Mouse (Mus musculus) E14TG2a.4 (cell line): ENCODE data around the gene Rsad2.

Source experiments
- H3K27me3 ChIP-seq: 2 replicates; pipeline ENCODE4 v1.6.1; 2014; ENCODE audit warnings: low read length, control low read depth; ENCODE audit not compliant: insufficient read depth
- H3K36me3 ChIP-seq: 2 replicates; pipeline ENCODE4 v1.6.1; 2014; ENCODE audit warnings: low read length, control low read depth; ENCODE audit not compliant: insufficient read depth
- H3K4me1 ChIP-seq: replicated peaks from 2 replicates; pipeline ENCODE4 v1.6.1; 2014; ENCODE audit warnings: low read depth, low read length, control low read depth
- H3K4me3 ChIP-seq: replicated peaks from 2 replicates; pipeline ENCODE4 v1.5.1; 2014; ENCODE audit warnings: mild to moderate bottlenecking, low read length
- H3K9me3 ChIP-seq: 2 replicates; pipeline ENCODE4 v1.6.1; 2014; ENCODE audit warnings: low read length, control low read depth
- CTCF ChIP-seq: conservative IDR thresholded peaks from 2 replicates; pipeline ENCODE4 v1.5.1; 2014; ENCODE audit warnings: low read length
- NANOG ChIP-seq: IDR thresholded peaks from 2 replicates; pipeline ENCODE4 v1.6.1; 2014; ENCODE audit warnings: borderline replicate concordance, low read length, mixed read lengths
- POU5F1 ChIP-seq: IDR thresholded peaks from 2 replicates; pipeline ENCODE4 v1.6.1; 2014; ENCODE audit warnings: low read length, borderline replicate concordance

Gene Rsad2

DNA sequence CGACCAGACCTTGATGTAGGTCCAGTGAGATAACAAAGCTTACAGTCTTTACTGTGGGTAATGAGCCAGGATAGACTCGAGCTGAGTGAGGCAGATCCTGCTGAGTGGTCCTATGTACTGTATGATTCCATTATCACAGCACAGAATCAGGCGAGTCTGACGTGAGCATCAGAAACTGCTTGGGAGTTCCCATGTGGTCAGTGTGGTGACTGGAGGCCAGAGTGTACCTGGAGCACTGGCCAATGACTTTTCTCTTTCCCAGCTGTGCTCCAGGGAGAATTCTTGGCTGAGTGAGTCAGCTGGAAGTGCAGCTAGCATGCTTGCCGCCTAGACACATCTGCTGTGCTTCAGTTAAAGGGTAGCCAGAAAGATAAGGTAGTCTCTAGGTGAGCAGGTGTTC is 1.6 kb downstream of the Rsad2 start:
- Histone ChIP-seq H3K4me3 (no peak overlapping the region), H3K36me3 (no peaks in the 10 kb centered on the region), H3K4me1 (peaks cover 17% of the 10 kb centered on the region), H3K27me3 (no peaks in the 10 kb centered on the region), H3K9me3 (no peaks in the 10 kb centered on the region)
- TF ChIP-seq NANOG: no peak
- no peak for TF ChIP-seq CTCF
- TF ChIP-seq POU5F1: no peak

GRCm38 (mm10) chr12:26452951-26453350 is 3.3 kb downstream of the Rsad2 start:
- Histone ChIP-seq H3K4me3 (no peak overlapping the region), H3K36me3 (no peaks in the 10 kb centered on the region), H3K4me1 (peaks cover 17% of the 10 kb centered on the region), H3K9me3 (no peaks in the 10 kb centered on the region), H3K27me3 (no peaks in the 10 kb centered on the region)
- TF ChIP-seq POU5F1 (no peak), NANOG (no peak), CTCF (no peak)

GRCm38 (mm10) chr12:26451150-26451549 is 5.1 kb downstream of the Rsad2 start:
- H3K36me3 ChIP-seq: no peaks in the 10 kb centered on the region
- no peak overlapping the region for H3K4me3 ChIP-seq
- no peaks in the 10 kb centered on the region for H3K27me3 ChIP-seq
- H3K4me1 ChIP-seq: peaks cover 14% of the 10 kb centered on the region
- TF ChIP-seq NANOG: no peak
- TF ChIP-seq POU5F1: no peak
- TF ChIP-seq CTCF: no peak
- H3K9me3 ChIP-seq: no peaks in the 10 kb centered on the region

- Histone ChIP-seq H3K4me1 (no peaks in the 10 kb centered on the region), H3K9me3 (no peaks in the 10 kb centered on the region), H3K36me3 (no peaks in the 10 kb centered on the region), H3K4me3 (no peak overlapping the region), H3K27me3 (no peaks in the 10 kb centered on the region)
- TF ChIP-seq POU5F1: no peak
- no peak for TF ChIP-seq NANOG
- TF ChIP-seq CTCF: no peak
Measured at GRCm38 (mm10) chr12:26449483-26449882, 6.8 kb downstream of the Rsad2 start.

GRCm38 (mm10) chr12:26446377-26447045 is 9.7 kb downstream of the Rsad2 start:
- no peaks in the 10 kb centered on the region for H3K36me3 ChIP-seq
- TF ChIP-seq POU5F1 (no peak), CTCF (no peak), NANOG (no peak)
- H3K4me3 ChIP-seq: no peak overlapping the region
- no peaks in the 10 kb centered on the region for H3K9me3 ChIP-seq
- H3K27me3 ChIP-seq: no peaks in the 10 kb centered on the region
- no peaks in the 10 kb centered on the region for H3K4me1 ChIP-seq

- no peaks in the 10 kb centered on the region for H3K4me1 ChIP-seq
- no peaks in the 10 kb centered on the region for H3K9me3 ChIP-seq
- H3K27me3 ChIP-seq: no peaks in the 10 kb centered on the region
- TF ChIP-seq POU5F1: no peak
- no peak for TF ChIP-seq NANOG
- TF ChIP-seq CTCF: no peak
- no peak overlapping the region for H3K4me3 ChIP-seq
- H3K36me3 ChIP-seq: no peaks in the 10 kb centered on the region
Measured at GRCm38 (mm10) chr12:26444511-26444910, 11.7 kb downstream of the Rsad2 start.

GRCm38 (mm10) chr12:26444054-26444453 is 12.2 kb downstream of the Rsad2 start:
- H3K27me3 ChIP-seq: no peaks in the 10 kb centered on the region
- H3K9me3 ChIP-seq: no peaks in the 10 kb centered on the region
- H3K4me1 ChIP-seq: no peaks in the 10 kb centered on the region
- no peaks in the 10 kb centered on the region for H3K36me3 ChIP-seq
- H3K4me3 ChIP-seq: no peak overlapping the region
- peak; percentile 96 for TF ChIP-seq CTCF
- no peak for TF ChIP-seq POU5F1

- Histone ChIP-seq H3K27me3 (no peaks in the 10 kb centered on the region), H3K4me1 (no peaks in the 10 kb centered on the region)
- TF ChIP-seq POU5F1: no peak
- no peak for TF ChIP-seq CTCF
- TF ChIP-seq NANOG: no peak
Measured at GRCm38 (mm10) chr12:26439366-26439765, 16.9 kb downstream of the Rsad2 start.

GRCm38 (mm10) chr12:26437950-26438349 is 18.3 kb downstream of the Rsad2 start:
- no peak overlapping the region for H3K4me3 ChIP-seq
- H3K27me3 ChIP-seq: no peaks in the 10 kb centered on the region
- no peaks in the 10 kb centered on the region for H3K9me3 ChIP-seq
- TF ChIP-seq POU5F1 (no peak), NANOG (no peak), CTCF (no peak)
- no peaks in the 10 kb centered on the region for H3K36me3 ChIP-seq
- H3K4me1 ChIP-seq: no peaks in the 10 kb centered on the region

More at GRCm38 (mm10) chr12:26439366-26439765, 16.9 kb downstream of the Rsad2 start:
- Histone ChIP-seq H3K36me3 (no peaks in the 10 kb centered on the region), H3K9me3 (no peaks in the 10 kb centered on the region), H3K4me3 (no peak overlapping the region)
